Mouse (Mus musculus) liver, postnatal 0 days (tissue): Measurements from ENCODE around the gene Nploc4. TPM values are rescaled to one million over a fixed set of nuclear protein-coding genes. Genes with fewer than 3 reads are reported as not detected.

ENCODE experiments used
- ATAC-seq: fragments of 200-750 bp; cut with Nextera tagmentation; 2 replicates; pipeline ENCODE4 v1.8.0; 2017; ENCODE audit warnings: mild to moderate bottlenecking, moderate library complexity
- DNase-seq: peaks from one replicate; pipeline ENCODE4 v3.0.0-alpha.2; 2016
- H3K27ac ChIP-seq: fragments of 300-500 bp; sonication (generic); 2 replicates; pipeline ENCODE4 v1.5.1; 2014; ENCODE audit warnings: antibody characterized with exemption, moderate library complexity, mild to moderate bottlenecking, low read depth
- H3K27me3 ChIP-seq: fragments of 300-500 bp; sonication (generic); 2 replicates; pipeline ENCODE4 v1.6.1; 2014; ENCODE audit warnings: low read length, control low read depth, mixed read lengths; ENCODE audit not compliant: insufficient read depth
- H3K36me3 ChIP-seq: fragments of 300-500 bp; sonication (generic); replicated peaks from 2 replicates; pipeline ENCODE4 v1.6.1; 2014; ENCODE audit warnings: mild to moderate bottlenecking, control low read depth, low read length, moderate library complexity, mixed read lengths; ENCODE audit not compliant: insufficient read depth
- H3K4me1 ChIP-seq: fragments of 300-500 bp; sonication (generic); 2 replicates; pipeline ENCODE4 v1.6.1; 2014; ENCODE audit warnings: antibody characterized with exemption, mild to moderate bottlenecking, control low read depth; ENCODE audit not compliant: insufficient read depth
- H3K4me2 ChIP-seq: fragments of 300-500 bp; sonication (generic); 2 replicates; pipeline ENCODE4 v1.6.1; 2014; ENCODE audit warnings: low read depth, mild to moderate bottlenecking, low read length, moderate library complexity, mixed read lengths
- H3K4me3 ChIP-seq: fragments of 300-500 bp; sonication (generic); 2 replicates; pipeline ENCODE4 v1.5.1; 2014; ENCODE audit warnings: low read depth, low read length
- H3K9ac ChIP-seq: fragments of 300-500 bp; sonication (generic); replicated peaks from 2 replicates; pipeline ENCODE4 v1.6.1; 2014; ENCODE audit warnings: mild to moderate bottlenecking, moderate library complexity
- H3K9me3 ChIP-seq: fragments of 300-500 bp; sonication (generic); 2 replicates; pipeline ENCODE4 v1.6.1; 2016; ENCODE audit warnings: mild to moderate bottlenecking, control low read depth, low read length, mixed read lengths
- CTCF ChIP-seq: sonication (generic); IDR thresholded peaks from 2 replicates; pipeline ENCODE4 v1.5.1; 2016; ENCODE audit warnings: antibody characterized with exemption, low read depth
- EP300 ChIP-seq: IDR thresholded peaks from 2 replicates; pipeline ENCODE4 v1.6.1; 2016; ENCODE audit warnings: antibody characterized with exemption, low read depth, mild to moderate bottlenecking
- WGBS: fragments of 180-500 bp; shearing (Covaris S2); extraction: QIAGEN DNeasy Blood & Tissue Kit; methylation state at CpG from one replicate; pipeline ENCODE4 v1.1.7; 2014; ENCODE audit not compliant: insufficient replicate concordance; 5-methylcytosine and 5-hydroxymethylcytosine counted together
- polyA plus RNA-seq: library from polyadenylated mRNA; unstranded; fragments of >200 nt; fragmentation: Nextera tagmentation; extraction: Ambion mirVana; gene quantifications from 2 replicates; pipeline ENCODE4 v1.2.1, GENCODE M21; 2015

Gene Nploc4
- polyA plus RNA-seq, 1 experiment from 2014 or later = 12.8 TPM

DNA sequence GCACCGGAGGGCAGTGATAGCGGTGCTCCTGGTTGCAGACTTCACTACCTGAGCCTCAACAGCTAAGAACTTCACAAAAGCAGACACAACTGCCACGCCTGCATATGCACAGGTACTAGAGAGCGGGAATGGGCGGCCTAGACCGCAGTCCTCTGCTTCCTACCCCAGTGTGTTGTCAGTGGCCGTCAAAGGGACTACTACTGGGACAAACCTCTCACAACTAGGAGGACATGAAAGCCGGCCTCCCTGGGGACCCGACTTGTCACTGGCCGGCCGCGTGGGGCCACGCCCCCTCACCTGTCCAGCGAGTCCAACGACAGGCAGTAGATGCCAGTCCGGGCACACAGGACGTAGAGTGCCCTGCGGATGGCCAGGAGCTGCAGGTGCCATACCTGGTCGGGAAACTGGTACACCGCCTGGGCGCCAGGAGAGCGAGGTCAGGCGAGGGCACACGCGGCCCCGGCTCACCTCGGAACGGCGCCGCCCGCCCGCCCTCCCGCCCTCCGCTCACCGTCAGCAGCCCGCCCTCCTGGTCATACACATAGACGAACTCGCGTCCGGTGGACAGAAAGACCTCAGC, 59.4 kb downstream of the Nploc4 start:
- Histone ChIP-seq H3K36me3 (peaks cover 47% of the 10 kb centered on the region), H3K4me2 (peak overlapping the region; percentile 95), H3K9ac (peak overlapping the region; percentile 71), H3K9me3 (no peaks in the 10 kb centered on the region), H3K4me3 (peak overlapping the region; percentile 71), H3K4me1 (peaks cover 17% of the 10 kb centered on the region), H3K27me3 (no peaks in the 10 kb centered on the region), H3K27ac (0 out of 2 replicates have a peak overlapping the region, but pooled peaks have one; percentile 30)
- 2% methylated on average over 36 of the region's 40 CpGs for WGBS
- no peak for TF ChIP-seq EP300
- TF ChIP-seq CTCF = no peak
- DNase-seq (peak; percentile 78), ATAC-seq (peak; percentile 68)

DNA sequence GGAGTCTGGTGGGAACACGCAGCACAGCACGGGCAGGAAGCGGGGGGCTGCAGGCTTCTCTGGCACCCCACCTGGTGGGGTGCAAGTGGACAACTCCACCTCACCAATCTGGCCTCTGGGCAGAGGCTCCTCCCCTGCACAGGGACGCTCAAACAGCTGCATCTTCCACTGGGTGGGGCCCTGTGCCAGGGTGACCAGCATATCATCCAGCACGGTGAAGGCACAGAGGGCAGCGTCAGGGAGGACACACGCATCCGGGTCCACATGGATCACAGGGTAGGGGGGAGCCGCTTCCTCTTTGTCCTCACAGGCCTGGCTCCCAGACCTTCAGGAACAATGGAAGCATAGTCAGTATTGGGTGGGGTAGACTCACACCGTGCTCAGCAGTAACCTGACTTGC, 60.2 kb downstream of the Nploc4 start:
- ATAC-seq = no peak
- Histone ChIP-seq H3K36me3 (peaks cover 39% of the 10 kb centered on the region), H3K9me3 (no peaks in the 10 kb centered on the region), H3K4me3 (no peak overlapping the region), H3K27ac (no peak overlapping the region), H3K9ac (peak overlapping the region; percentile 71; the same call in 1 of the 2 replicates), H3K4me1 (peaks cover 17% of the 10 kb centered on the region), H3K4me2 (peak overlapping the region; percentile 95), H3K27me3 (no peaks in the 10 kb centered on the region)
- no peak for TF ChIP-seq CTCF
- no peak for TF ChIP-seq EP300
- WGBS = 70% methylated on average over 10 of the region's 10 CpGs
- no peak for DNase-seq

DNA sequence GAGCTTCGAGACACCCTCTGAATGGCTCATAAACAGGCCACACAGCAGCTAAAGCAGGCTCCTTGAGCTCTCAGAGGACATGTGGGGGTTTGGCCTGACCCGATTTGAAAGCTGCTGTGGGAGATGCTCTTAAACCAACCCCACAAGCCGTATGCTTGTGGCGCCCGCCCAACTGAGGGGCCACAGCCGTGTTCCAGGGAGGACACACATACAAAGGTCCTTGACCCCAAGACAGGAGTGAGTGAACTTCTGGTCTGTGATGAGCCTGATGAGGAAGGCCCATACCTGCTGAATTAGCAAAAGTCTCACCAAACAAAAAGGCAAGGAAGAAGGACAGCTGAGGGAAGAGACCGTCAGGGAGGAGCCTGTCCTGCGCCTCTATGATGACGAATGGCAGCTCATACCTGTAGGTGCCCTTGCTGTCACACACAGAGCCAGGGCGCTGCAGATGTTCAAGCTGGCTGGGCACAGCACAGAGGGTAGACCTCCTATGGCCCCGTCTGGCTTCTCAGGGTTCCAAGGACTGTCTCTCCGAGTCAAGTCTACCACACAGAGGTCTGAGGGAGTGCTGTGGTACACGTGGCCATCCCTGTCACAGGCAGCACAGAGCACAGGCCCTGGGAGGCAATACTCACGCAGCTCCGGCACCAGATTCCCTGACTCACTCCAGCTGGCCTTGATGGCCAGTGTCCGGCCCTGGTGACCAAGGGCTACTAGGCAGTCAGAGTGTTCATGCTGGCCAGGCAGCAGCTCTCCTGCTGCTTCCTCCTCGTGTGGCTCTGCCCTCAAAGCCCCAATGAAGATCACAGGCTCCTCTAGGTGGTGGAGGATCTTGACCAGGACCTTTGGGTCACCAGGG, 61.0 kb downstream of the Nploc4 start:
- DNase-seq = no peak
- H3K27ac ChIP-seq = no peak overlapping the region
- no peaks in the 10 kb centered on the region for H3K27me3 ChIP-seq
- 80% methylated on average over 17 of the region's 17 CpGs for WGBS
- H3K9me3 ChIP-seq = no peaks in the 10 kb centered on the region
- H3K4me1 ChIP-seq = peaks cover 17% of the 10 kb centered on the region
- ATAC-seq = no peak
- H3K36me3 ChIP-seq = peaks cover 31% of the 10 kb centered on the region
- TF ChIP-seq EP300 (no peak), CTCF (no peak)
- no peak overlapping the region for H3K9ac ChIP-seq
- H3K4me3 ChIP-seq = no peak overlapping the region
- no peak overlapping the region for H3K4me2 ChIP-seq

DNA sequence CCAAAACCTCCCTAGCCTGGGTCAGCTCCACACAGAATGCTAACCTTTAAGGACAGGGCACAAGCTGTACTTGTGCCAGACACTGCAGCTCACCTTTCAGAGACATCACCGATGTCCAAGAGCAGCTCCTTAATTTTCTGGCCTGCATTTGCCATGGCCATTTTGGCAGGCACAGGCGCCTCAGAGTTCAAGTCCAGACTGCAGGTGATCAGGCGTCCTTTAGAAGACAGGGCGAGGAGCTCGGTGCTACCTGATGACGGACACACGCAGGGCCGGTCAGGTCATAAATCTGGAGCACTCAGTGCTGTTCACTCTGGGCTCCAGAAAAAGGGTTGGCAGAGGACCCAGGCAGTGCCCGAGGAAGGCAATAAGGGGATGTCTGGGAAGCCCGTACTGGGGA, 62.2 kb downstream of the Nploc4 start:
- DNase-seq = no peak
- Histone ChIP-seq H3K9ac (no peak overlapping the region), H3K27ac (no peak overlapping the region), H3K36me3 (peaks cover 23% of the 10 kb centered on the region), H3K27me3 (no peaks in the 10 kb centered on the region), H3K4me1 (peaks cover 17% of the 10 kb centered on the region), H3K4me2 (no peak overlapping the region), H3K4me3 (no peak overlapping the region), H3K9me3 (no peaks in the 10 kb centered on the region)
- 92% methylated on average over 10 of the region's 10 CpGs for WGBS
- no peak for ATAC-seq
- TF ChIP-seq CTCF (no peak), EP300 (no peak)

DNA sequence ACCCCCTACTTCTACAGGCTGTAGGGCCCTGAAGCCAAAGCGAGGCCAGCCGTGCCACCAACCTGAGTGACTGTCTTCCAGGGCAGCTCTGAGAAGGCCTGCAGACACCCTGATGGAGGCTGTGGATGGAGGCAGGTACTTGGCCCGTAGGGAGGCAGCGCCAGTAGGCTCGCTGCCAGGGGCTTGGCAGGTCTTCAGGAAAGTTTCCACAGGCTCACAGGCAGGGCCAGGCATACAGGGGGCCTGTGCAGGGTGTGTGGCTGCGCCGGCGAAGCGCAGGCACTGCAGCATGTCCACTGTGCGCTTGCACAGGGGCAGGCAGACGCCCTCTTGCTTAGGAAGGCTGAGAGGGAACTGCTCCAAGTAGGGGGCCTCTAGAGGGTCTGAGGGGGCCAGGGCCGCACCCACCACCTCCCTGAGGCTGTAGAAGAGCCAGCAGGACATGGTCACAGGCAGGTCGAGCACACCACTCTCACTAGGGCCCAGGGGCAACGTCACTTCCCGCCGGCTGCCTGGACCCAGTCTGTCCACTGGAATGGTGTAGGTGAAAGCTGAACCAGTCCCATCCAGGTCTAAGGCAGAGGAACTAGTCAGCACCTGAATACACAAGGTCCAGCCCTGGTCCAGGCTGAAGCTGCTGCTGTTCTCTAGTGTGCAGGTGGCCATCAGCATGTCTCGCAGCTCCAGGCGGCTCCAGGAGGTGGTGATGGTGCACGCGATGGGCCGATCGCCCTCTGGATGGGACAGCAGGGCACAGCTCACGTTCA, 63.5 kb downstream of the Nploc4 start:
- WGBS = 90% methylated on average over 23 of the region's 23 CpGs
- H3K9me3 ChIP-seq = no peaks in the 10 kb centered on the region
- peaks cover 23% of the 10 kb centered on the region for H3K36me3 ChIP-seq
- TF ChIP-seq CTCF (no peak), EP300 (no peak)
- no peak for DNase-seq
- ATAC-seq = no peak
- no peaks in the 10 kb centered on the region for H3K27me3 ChIP-seq
- no peak overlapping the region for H3K27ac ChIP-seq
- no peak overlapping the region for H3K4me2 ChIP-seq
- no peak overlapping the region for H3K4me3 ChIP-seq
- H3K4me1 ChIP-seq = peaks cover 15% of the 10 kb centered on the region
- no peak overlapping the region for H3K9ac ChIP-seq

DNA sequence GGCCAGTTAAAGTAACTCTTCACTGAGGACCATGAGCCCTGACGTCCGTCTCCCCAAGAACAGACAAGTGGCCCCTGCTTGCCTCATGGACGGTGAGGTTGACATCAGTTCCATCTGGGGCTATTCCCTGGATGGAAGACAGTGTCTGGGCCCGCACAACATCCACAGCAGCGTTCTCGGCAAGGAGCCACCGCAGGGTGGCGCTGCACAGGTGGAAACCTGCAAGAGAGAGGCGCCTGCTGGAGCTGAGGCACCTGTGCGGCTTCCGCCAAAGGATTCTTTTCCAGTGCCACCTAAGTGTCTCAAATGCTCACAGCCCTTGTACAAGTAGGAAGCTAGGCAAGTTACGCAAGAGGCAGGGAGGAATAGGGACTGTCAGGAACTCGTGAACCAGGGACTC, 64.5 kb downstream of the Nploc4 start:
- peaks cover 11% of the 10 kb centered on the region for H3K4me1 ChIP-seq
- no peaks in the 10 kb centered on the region for H3K27me3 ChIP-seq
- WGBS = 73% methylated on average over 13 of the region's 13 CpGs
- no peak overlapping the region for H3K27ac ChIP-seq
- DNase-seq (no peak), ATAC-seq (no peak)
- no peak overlapping the region for H3K4me2 ChIP-seq
- TF ChIP-seq CTCF (peak; percentile 32; the same call in 1 of the 2 replicates), EP300 (no peak)
- H3K4me3 ChIP-seq = no peak overlapping the region
- no peaks in the 10 kb centered on the region for H3K9me3 ChIP-seq
- no peak overlapping the region for H3K9ac ChIP-seq
- H3K36me3 ChIP-seq = peaks cover 23% of the 10 kb centered on the region
